Mouse (Mus musculus) activated CD4-positive, CD25-positive, alpha-beta regulatory T cell, adult 4 months (primary cell): ENCODE data around the gene Trim21. TPM values are rescaled to one million over a fixed set of nuclear protein-coding genes. Genes with fewer than 3 reads are reported as not detected.

Experiments used
- ATAC-seq: one replicate; pipeline ENCODE4 v1.8.0; 2017
- polyA plus RNA-seq, 2 experiments: library from polyadenylated mRNA; unstranded; fragments of 100-300 nt; shearing (Covaris generic); gene quantifications; one replicate each; pipeline ENCODE4 v1.2.1; 2017

Trim21 gene
- 10 to 100 TPM in 1 of 2 experiments, 1 to 10 TPM in 1; 9.7 to 10.3 TPM for polyA plus RNA-seq

GRCm38 (mm10) chr7:102564999-102565997, at the start of gene Trim21:
TSS of gene Trim21 (minus strand) at chr7:102565486.
- ATAC-seq: peak; percentile 100

- ATAC-seq: no peak
Measured at GRCm38 (mm10) chr7:102597378-102598031, 32.2 kb upstream of the Trim21 start, which contains the start of gene Olfr552. TSS of gene Olfr552 (plus strand) at chr7:102597770.

- ATAC-seq: no peak
Measured at GRCm38 (mm10) chr7:102591786-102592185, 26.5 kb upstream of the Trim21 start, which contains the start of gene Olfr551. TSS of gene Olfr551 (minus strand) at chr7:102591886.

GRCm38 (mm10) chr7:102575998-102576397, 10.7 kb upstream of the Trim21 start:
- no peak for ATAC-seq

GRCm38 (mm10) chr7:102573174-102573830, 8.0 kb upstream of the Trim21 start:
- ATAC-seq: no peak

GRCm38 (mm10) chr7:102571142-102571541, 5.9 kb upstream of the Trim21 start, which contains the start of gene Olfr550:
TSS of gene Olfr550 (plus strand) at chr7:102571442.
- ATAC-seq: no peak

- no peak for ATAC-seq
Measured at GRCm38 (mm10) chr7:102566219-102566618, 933 bp upstream of the Trim21 start.

- peak; percentile 43 for ATAC-seq
Measured at GRCm38 (mm10) chr7:102553279-102553678, 12.0 kb downstream of the Trim21 start.

- ATAC-seq: no peak
Measured at GRCm38 (mm10) chr7:102549570-102549969, 15.7 kb downstream of the Trim21 start, which contains the start of gene Olfr549. TSS of gene Olfr549 (plus strand) at chr7:102549870.

- ATAC-seq: no peak
Measured at GRCm38 (mm10) chr7:102541251-102541650, 24.0 kb downstream of the Trim21 start.

GRCm38 (mm10) chr7:102540596-102540995, 24.7 kb downstream of the Trim21 start, which contains the start of gene Olfr548-ps1:
TSS of gene Olfr548-ps1 (plus strand) at chr7:102540896.
- no peak for ATAC-seq

- no peak for ATAC-seq
Measured at GRCm38 (mm10) chr7:102534449-102534848, 30.8 kb downstream of the Trim21 start, which contains the start of gene Olfr547. TSS of gene Olfr547 (plus strand) at chr7:102534749.

GRCm38 (mm10) chr7:102529052-102529451, 36.2 kb downstream of the Trim21 start:
- peak; percentile 93 for ATAC-seq

- no peak for ATAC-seq
Measured at GRCm38 (mm10) chr7:102517051-102517335, 48.3 kb downstream of the Trim21 start.

- no peak for ATAC-seq
Measured at GRCm38 (mm10) chr7:102516261-102517050, 48.8 kb downstream of the Trim21 start.

GRCm38 (mm10) chr7:102514144-102514543, 51.1 kb downstream of the Trim21 start:
- ATAC-seq: no peak

GRCm38 (mm10) chr7:102512814-102513435, 52.4 kb downstream of the Trim21 start:
- peak; percentile 93 for ATAC-seq

GRCm38 (mm10) chr7:102511927-102512326, 53.4 kb downstream of the Trim21 start:
- ATAC-seq: no peak

GRCm38 (mm10) chr7:102509726-102510125, 55.6 kb downstream of the Trim21 start:
- ATAC-seq: no peak

- ATAC-seq: no peak
Measured at GRCm38 (mm10) chr7:102508666-102509065, 56.6 kb downstream of the Trim21 start.

GRCm38 (mm10) chr7:102508066-102508465, 57.2 kb downstream of the Trim21 start:
- no peak for ATAC-seq
